Mouse (Mus musculus): Measurements from ENCODE around the gene Hnmt.
"Not testable (repeated sequence)": the region's sequence is repeated elsewhere in the genome, so short reads cannot be mapped to it uniquely, and the experiment has no call there.

DNA sequence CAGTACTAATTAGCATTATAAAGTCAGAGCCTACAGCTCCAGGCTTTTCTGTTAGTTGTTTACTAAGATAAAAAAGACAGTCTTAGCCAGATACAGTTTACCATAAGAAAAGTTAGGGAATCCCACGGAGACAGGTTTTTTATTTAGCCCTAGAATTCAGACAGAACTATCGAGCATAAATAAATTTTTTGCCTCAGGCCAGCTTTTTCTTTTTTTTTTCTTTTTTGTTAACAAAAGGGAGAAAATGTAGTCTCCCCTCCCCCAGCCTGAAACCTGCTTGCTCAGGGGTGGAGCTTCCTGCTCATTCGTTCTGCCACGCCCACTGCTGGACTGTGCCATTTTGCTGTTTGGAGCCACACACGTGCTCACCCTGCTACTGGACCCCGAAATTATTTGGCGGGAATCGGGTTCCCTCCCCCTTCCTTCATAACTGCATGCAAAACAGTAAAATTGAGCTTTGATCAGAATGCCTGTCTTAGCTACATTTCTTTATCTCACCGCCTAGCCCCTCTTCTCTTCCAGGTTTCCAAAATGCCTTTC lies 59.1 kb downstream of the Hnmt start:
- not testable (repeated sequence) for TF ChIP-seq CTCF (IDR thresholded peaks at IDR 0.05; ENCODE audit: borderline replicate concordance, insufficient read depth, low read length); POLR2A (IDR thresholded peaks at IDR 0.05; ENCODE audit: low read depth, low read length)
